Mouse (Mus musculus) ES-E14 (cell line): ENCODE measurements at regions not wholly inside any gene's neighbourhood (a gene's known extent, or its start where the extent isn't known, plus 50 kb on each side); places are given as distances from the start of the nearest gene placed in this dataset.

Source experiments
- CHD2 ChIP-seq: IDR thresholded peaks from 2 replicates; pipeline ENCODE4 v1.6.1; 2014; ENCODE audit warnings: mild to moderate bottlenecking, low read depth, low read length, inconsistent platforms
- HCFC1 ChIP-seq: IDR thresholded peaks from 2 replicates; pipeline ENCODE4 v1.6.1; 2012; ENCODE audit warnings: low read length, inconsistent platforms, borderline replicate concordance; ENCODE audit not compliant: insufficient read depth
- MAFK ChIP-seq: IDR thresholded peaks from 2 replicates; pipeline ENCODE4 v1.6.1; 2014; ENCODE audit warnings: mild to moderate bottlenecking, low read depth, low read length, inconsistent platforms; ENCODE audit not compliant: insufficient read depth
- ZC3H11A ChIP-seq: IDR thresholded peaks from 2 replicates; pipeline ENCODE4 v1.6.1; 2012; ENCODE audit warnings: low read depth, mild to moderate bottlenecking, inconsistent platforms, low read length, borderline replicate concordance

DNA sequence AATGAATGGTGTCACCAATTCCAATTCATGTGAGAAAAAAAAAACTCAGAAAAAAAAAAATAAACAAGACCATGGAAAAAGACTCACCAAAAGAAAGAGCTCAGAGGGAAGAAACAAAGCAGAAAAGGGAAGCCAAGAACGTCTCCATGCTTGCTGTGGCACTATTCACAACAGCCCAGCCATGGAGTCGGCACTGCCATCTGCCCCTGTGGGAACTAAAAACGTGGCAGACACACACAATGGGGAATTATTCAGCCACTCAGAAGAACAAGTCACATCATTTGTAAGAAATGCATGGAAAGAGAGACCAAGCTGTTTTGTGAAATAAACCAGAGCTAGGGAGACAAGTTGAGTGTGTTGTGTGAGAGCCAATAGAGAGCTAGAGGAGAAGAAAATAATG lies 74.9 kb upstream of the Poc5 start:
- TF ChIP-seq CHD2 (no peak), ZC3H11A (no peak), HCFC1 (no peak), MAFK (no peak)
